Mouse (Mus musculus) kidney, adult 11 months (tissue): ENCODE results near the gene Nthl1.

Experiments
- DNase-seq: peaks from one replicate; pipeline ENCODE4 v3.0.0; 2022

Gene Nthl1

DNA sequence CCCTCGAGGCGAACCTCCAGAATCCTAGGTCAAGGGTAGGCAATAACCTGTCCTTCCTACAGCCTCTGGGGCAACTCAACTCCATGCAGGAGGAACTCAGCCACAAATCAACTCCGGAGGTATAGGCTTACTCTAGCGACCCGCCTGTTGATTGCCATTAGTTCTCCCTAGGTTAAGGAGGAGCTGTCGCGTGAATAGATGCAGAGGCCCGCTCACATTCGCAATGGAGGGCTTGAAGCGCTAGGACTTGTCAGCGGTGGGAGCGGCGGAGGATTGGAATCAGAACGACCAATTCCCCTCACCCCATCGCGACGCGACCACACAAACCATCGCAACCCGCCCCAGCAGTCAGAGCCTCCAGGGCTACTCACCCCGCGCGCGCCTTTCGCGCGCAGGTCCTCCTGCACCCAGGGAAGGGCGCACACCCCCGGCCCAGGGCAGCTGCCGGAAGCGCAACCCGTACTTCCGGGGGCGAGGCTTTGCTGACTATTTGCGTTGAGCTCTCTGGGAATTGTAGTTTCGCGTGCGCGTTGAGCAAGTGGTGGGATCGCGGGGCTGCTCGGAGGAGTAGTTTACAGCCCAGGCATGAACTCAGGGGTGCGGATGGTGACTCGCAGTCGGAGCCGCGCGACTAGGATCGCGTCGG lies at the start of gene Nthl1, which contains the start of gene Tsc2:
TSS of gene Nthl1 (plus strand) at position 514 of the 646 bp plus-strand sequence.
TSS of gene Tsc2 (minus strand) at position 464 of the 646 bp plus-strand sequence.
- DNase-seq: peak; percentile 80

DNA sequence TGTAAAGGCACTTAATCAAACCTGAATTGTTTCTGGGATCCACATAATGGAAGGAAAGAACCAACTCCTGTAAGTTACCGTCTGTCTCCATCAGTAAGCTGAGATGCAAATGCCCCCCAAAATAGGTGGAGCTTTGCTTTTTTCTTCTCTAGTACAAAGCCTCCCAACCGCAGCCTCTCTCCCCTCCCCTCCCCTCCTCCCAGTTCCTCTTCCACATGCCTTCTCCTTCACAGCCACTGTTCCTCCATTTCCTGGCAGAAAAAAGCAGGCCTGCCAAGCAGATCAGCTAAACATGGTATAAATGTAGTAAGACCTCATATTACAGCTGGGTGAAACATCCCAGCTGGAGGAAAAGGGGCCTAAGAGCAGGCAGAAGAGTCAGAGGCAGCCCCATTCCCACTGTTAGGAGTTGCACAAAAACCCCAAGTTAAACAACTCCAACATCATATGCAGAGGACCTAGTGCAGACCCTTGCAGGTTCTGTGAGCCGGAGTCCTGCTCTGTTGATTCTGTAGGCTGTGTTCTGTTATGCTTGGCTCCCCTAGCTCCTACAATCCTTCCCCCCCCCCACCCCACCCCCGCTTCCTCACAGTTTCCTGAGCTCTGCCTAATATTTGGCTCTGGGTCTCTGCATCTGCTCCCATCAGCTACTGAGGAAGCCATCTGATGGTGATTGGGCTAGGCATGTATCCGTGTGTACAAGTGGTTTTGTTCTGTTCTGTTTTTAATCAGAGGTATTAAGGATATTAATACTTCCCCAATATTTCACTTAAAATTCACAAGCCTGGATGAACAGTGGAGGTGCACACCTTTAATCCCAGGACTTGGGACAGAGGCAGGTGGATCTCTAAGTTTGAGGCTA lies 48.6 kb upstream of the Nthl1 start:
- no peak for DNase-seq

DNA sequence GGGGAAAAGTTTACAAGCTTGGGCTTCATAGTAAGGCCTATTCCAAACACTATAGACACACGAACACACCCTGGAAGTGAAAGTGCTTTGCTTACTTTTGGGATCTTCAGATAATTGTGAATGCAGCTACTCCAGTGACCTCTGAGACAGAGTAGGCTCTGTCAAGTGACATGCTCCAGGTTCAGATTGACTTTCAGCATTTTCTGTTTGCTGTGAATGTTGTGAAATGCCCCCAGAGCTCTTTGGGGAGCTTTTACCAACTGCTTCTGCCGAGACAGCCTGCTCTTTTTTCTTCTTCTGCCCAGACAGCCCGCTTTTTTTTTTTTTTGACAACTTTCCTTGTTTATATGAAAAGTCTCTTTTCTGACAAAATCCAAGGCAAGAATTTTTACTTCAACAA lies 48.0 kb upstream of the Nthl1 start:
- no peak for DNase-seq

DNA sequence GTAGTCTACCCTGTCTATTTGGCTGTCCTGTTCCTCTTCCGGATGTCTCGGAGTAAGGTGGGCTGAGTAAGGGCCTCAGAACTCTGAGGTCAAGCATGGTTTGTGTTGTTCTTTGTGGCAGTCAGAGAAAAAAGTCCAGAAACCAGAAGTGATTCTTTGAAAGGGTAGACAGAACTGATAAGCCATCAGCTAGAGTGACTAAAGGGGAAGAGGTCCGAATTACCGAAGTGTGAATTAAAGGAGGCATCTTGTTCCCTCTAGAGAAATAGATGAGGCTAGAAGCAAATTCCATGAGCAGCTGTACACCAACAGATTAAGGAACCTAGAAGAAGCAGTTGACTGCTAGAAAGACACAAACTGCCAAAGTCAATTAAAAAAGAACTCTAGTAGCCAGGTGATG lies 45.9 kb upstream of the Nthl1 start:
- no peak for DNase-seq

DNA sequence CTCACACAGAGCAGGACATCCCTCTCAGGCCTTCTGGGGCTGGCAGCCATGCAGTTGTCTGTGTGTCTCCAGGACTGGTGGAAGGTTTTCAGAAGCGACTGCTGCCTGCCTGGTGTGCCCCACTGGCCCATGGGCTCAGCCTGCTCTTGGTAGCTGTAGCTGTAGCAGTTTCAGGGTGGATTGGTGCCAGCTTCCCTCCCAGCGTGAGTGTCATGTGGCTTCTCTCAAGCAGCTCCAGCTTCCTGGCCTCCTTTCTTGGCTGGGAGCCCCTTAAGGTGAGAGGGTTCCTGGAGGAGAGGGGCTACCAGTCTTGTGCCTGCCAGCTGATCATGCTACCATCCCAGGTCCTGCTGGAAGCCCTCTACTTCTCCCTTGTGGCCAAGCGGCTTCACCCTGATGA lies 41.5 kb upstream of the Nthl1 start:
- DNase-seq: no peak

DNA sequence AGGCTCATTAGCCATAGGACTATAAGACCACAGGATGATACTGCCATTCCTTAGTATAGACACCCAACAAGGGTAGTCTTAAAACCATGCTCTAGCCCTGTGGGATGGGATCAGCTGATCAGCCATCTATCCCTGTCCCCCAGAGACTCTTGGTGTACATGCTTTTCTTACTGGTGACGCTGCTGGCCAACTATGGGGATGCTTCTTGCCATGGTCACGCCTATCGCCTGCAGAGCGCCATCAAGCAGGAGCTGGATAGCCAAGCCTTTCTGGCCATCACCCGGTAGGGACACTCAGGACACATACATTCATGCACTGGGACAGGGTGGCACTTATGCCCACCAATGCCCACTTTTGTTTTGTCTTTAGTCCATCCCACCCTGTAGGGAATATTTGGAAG lies 40.8 kb upstream of the Nthl1 start:
- no peak for DNase-seq

DNA sequence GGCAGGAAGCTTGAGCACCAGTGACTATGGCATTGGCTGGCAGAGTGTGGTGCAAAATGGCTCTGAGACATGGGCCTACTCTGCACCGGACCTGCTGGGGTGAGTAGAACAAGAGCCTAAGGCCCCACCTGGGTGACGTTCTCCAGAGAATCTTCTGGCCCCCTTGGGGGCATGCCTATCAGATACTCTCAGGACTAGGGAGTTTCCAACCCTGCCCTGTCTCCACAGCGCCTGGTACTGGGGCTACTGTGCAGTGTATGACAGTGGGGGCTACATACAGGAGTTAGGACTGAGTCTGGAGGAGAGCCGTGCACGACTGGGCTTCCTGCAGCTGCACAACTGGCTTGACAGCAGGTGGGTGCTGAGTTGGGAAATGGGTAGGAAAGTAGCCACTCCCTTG lies 39.2 kb upstream of the Nthl1 start:
- DNase-seq: no peak

DNA sequence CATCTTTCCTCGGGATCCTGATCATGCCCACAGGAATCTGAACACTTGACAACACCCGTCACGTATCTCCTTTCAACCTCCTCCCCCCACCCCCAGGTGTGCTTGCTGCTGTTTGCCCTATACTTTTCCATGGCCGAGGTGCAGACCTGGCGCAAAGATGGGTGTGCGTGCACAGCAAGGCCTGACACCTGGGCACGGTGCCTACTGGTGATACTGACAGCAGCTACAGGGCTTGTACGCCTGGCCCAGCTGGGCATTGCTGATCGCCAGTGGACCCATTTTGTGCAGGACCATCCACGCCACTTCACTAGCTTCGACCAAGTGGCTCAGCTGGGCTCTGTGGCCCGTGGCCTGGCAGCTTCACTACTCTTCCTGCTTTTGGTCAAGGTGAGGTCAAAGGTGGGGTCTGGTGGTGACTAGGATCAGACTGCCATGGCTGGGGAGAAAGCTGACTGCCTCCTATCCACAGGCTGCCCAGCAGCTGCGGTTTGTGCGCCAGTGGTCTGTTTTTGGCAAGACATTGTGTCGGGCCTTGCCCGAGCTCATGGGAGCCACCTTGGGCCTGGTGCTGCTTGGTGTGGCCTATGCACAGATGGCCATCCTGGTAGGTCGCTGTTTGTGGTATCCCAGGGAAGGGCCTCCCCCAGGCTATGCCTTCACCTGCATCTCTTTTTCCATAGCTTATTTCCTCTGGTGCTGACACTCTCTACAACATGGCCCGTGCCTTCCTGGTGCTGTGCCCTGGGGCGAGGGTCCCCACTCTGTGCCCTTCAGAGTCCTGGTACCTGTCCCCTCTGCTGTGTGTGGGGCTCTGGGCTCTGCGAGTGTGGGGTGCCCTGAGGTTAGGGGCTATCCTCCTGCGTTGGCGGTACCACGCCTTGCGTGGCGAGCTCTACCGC lies 38.2 kb upstream of the Nthl1 start:
- DNase-seq: no peak

DNA sequence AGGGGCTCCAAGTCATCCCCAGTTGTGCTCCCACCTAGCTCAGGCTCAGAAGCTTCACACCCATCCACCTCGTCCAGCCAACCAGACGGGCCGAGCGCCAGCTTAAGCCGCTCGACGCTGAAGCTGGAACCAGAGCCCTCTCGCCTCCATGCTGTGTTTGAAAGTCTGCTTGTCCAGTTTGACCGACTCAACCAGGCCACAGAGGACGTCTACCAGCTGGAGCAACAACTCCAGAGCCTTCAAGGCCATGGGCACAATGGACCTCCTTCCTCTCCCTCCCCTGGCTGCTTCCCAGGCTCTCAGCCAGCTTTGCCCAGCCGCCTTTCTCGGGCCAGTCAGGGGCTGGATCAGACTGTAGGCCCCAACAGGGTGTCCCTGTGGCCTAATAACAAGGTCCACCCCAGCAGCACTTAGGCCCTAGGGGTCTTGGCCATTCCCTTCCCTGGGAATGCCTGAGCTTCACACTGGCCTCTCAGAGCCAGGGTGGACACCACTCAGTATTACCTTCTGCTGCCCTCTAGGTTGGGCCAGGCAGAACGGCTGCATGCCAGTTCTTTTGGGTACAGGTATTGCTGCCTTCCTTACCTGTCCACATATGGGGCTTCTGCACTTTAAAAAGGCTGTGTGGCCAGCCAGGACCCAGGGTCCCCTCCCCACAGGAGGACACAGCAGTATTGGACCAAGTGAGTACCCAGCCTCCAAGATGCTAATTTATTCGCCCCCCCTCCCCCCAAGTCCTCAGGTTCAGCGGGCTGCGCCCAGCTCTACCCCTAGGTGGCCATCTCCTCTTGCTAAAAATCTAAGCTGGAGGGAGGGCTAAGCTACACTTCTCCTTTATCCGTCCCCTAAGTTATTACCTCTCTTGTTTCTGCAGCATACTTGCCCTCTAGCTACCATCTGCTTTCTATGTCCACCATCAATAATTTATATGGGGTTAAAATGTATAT lies 37.1 kb upstream of the Nthl1 start:
- no peak for DNase-seq

DNA sequence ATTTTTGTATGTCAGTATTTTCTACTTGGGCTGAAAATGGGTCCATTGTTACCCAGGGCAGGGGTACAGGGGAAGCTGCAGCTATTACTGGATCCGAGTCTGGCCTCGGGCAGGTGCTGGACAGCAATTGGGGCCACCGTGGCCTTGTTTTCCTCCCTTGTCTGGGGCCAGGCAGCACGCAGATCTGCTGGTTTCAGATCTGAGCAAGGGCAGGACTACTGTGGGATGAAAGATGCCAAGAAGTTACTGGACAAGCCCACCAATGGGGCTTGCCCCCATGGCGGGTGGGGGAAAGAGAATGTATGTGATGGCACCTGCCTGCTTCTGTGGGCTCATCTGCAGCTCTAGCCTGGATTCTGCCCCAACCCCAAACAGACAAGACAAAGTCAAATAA lies 36.4 kb upstream of the Nthl1 start:
- no peak for DNase-seq

DNA sequence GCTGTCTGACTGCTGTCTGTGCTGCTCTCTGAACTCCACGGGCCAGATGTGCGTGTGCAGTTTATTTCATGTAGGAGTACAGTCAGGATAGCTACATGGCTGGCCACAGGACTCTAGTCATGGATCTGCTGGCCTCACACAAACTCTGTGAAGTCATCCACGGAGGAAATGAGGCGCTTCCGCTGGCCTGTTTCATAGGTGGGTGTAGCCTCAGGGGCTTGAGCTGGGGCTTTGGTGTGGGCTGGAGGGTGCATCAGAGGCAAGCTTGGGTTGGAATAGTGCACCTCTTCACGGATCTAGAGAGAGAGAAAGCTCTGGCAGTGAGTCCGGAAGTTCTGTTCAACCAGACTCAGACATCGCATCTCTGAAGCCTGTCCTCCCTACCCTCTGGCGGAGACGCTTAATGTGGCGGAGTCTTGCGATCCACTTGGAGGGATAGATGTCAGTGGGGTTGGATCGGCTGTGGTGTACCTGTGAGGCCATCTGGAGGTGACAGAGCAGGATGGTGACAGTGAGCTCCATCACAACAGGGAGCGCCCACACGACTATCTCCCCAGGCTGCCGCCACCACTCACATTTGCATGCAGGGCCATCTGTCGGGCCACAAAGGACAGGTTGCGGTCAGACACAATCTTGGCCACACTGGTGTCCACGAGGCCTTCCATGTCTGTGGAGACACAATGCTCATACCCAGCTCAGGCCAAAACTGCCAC lies 35.9 kb upstream of the Nthl1 start:
- DNase-seq: no peak

DNA sequence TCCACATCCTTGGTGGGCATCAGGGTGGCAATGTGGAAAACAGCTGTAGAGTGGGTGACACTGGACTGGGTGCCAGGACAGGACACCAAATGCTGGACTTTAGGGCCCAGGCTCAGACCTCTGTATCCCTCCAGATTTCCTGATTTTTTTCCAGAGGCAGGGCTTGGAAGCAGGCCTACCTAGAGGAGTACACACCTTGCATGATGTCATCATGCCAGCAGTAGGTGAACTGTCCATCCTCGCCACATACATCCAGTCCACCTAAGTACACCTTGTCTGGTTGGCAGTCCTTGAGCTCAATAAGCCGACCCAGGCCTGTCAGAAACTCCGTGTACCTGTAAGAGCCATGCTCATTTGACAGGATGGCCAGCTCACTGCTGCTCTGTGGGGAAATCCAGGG lies 34.5 kb upstream of the Nthl1 start:
- DNase-seq: no peak

DNA sequence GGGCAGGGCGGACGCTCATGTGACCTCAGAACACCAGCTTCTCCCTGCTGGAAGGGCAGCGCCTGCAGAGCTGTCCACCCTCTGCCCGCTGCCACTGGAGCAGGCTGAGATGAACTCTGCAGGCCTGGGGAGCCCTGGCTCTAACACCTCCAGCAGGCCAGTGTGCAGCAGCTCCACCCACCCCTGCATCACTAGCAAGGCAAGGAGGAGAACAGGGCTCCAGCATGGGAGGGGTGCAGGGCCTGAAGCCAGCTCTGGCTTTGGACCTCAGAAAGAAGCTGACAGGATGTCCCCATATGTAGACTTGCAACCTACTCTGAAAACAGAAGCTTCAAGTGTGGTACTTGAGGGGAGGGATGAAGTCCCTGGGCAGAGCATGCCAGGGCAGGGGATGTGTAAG lies 32.0 kb upstream of the Nthl1 start:
- DNase-seq: no peak

DNA sequence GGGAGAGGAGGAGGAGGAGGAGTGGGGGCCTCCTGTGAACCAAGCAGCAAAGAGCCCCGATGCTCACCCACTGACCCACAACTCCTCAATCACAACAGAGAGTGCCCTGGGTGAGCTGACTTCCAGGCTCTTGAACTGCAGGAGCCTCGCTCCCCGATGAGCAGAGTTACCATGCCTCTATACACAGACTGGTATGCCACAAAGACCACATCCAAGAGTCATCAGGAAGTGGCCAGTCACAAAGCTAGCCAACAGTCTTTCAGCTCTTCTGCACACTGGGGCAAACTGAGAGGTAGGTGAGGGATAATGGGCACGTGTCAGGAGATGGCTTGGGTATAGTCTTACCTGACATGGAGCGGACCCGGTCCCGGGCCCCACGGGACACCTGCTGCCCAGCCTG lies 28.5 kb upstream of the Nthl1 start:
- DNase-seq: no peak

DNA sequence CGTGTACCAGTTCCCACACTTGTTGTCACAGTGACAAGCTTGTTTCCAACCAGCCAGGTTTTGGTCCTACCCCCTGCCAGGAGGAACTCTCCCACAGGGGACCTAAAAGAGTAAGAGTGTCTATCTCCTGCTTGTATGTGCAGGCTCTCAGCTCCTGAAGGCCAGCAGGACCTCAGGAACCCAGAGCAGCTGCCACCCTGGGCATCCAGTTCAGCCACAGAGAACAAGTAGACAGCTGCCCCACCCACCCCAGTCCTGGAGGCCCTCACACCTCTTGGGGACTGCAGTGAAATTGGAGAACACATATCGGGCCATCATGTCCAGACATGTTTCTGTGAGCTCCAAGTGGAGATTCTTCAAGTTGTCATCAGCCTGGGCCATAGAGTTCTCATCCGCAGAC lies 27.9 kb upstream of the Nthl1 start:
- no peak for DNase-seq

DNA sequence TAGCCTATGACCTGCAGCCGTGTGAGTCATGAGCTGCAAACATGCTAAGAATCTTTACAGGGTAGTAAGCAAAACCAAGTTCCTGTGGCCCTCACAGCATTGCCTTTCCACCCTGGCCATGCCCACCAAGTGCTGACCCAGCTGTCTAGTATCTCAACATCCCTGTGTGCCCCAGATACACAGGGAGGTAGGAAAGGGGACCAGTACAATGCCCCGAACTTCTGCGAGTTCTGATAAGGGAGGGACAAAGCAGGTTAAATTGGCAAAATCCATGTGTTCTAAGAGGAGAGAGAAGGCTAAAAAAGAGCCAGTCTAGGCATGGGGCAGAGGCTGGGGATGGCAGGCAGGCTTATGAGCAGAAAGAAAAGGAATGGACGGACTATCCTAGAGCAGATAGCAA lies 24.1 kb upstream of the Nthl1 start:
- no peak for DNase-seq

DNA sequence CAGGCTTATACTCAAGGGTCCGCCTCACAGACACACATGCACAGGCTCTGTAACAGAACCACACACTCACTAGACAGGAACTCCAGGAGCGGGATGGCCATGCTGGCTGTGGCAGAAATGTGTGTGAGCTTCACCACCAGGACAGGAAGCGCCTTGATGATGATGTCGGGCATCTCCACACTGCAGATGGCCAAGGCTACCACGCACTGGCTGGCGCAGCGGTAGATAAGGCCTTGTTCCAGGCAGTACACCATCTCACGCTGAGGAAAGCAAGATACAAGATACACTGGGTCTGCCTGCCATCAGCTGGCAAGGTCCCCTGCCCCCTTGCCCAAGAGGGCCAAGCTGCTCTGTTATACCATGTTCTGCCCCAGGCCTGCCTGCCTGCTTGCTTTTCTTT lies 23.6 kb upstream of the Nthl1 start:
- DNase-seq: no peak

DNA sequence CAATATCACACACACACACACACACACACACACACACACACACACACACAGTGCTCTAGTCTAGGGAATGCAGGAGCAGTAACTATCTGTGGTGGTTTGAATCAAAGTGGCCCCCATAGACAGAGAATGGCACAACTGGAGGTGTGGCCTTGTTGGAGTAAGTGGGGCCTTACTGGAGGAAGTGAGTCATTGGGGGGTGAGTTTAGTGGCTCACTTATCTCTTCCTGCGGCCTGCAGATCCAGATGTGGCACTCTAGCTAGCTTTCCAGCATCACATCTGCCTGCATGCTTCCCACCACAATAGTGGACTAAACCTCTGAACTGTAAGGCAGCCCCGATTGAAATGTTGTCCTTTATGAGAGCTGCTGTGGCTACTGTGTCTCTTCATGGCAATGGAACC lies 21.8 kb upstream of the Nthl1 start:
- no peak for DNase-seq

DNA sequence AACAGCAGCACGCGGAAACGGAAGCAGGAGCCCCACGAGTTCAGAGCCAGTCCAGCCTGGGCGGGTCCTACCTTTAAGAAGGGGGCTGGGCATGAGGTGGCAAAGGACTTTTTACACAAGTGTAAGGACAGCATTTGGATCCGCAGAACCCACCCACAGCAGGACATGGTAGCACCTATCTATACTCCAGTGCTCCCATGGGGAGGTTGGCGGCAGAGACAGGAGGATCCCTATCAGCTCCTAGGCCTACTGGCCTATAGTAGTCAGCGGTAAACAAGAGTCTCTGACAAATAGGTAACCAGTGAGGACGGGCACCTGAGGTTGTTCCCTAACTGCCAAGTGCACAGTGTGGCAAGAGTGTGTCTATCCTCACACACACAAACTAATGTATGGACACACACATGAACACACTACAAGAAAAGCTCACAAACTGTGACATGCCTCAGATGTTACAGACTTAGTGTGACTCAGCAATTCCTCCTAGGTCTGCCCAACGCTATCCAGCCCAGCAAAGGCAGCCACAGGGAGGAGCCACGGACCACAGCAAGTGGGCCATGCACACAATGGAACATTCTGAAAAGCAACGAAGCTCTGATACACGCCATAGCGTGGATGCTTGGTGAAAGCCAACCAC lies 14.8 kb upstream of the Nthl1 start:
- no peak for DNase-seq

DNA sequence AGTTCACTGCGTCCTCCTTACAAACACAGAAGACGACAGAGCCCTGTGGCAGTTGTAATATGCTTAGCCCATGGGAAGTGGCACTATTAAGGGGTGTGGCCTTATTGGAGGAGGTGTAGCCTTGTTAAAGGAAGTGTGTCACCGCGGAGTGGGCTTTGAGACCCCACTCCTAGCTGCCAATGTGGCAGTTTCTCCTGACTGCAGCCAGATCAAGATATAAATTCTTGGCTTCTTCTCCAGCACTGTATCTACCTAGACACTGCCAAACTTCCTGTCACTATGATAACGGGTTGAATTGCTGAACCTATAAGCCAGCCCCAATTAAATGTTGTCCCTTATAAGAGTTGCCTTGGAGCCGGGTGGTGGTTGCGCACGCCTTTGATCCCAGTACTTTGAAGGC lies 7.0 kb upstream of the Nthl1 start:
- DNase-seq: no peak

DNA sequence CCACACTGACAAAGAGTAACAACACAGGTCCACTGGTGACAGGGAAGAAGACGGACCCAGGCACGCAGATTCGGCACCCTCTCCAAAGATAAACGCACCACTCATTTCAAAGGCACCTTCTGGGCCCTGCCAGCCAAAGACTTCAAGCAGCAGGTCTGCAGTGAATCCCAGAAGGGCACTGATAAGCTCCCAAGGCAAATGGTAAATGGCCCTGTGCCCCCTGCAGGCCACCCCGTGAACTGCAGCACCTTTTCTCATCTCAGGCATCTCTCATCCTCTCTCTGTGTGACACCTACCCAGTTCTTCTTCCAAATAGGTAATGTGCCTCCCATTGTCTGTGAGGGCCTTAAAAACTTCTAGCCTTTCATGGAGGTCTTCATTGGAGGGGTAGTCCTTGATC lies 3.8 kb upstream of the Nthl1 start:
- DNase-seq: peak; percentile 54
